Mouse (Mus musculus): Measurements from ENCODE around the gene Cadm1. TPM values are rescaled to one million over a fixed set of nuclear protein-coding genes. Genes with fewer than 3 reads are reported as not detected.

Gene Cadm1
- 0.72 to 2.2 TPM (median 1.8 TPM) in 4 replicates for total RNA-seq (2023; ENCODE audit: inconsistent age)

DNA sequence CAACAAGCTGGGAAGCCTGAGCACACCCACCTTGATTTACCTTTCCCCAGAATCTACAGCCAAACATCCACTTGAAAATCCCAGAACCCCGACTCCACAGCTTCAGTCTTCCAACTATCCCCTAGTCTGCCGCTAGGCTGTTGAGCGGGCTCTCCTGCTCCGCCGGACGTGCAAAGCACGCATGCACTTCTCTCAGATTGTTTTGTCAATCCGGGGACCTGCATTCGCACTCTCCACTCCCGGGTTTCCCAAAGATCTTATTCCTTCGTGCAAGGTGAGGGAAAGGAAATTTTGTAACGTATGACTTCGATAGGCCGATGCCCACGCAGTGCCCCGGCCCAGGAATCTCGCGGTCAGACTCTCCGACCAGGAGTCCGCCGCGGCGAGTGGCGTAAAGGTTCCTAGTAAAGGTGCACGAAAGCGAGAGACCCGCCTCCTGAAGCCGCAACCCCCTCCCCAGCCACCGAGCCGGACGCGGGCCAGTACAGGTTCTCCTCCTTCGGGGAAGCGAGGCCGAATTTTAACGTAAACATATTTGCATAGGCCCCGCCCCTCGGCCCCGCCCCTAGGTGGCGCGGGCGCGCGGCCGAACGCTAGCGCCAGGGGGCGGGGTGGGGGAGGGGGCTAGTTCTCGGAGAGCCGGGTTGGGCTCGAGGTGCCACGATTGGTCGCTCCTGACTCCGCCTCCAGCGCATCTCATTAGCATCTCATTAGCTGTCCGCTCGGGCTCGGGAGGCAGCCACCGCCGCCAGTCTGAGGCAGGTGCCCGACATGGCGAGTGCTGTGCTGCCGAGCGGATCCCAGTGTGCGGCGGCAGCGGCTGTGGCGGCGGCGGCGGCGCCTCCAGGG, at the start of gene Cadm1:
Gene Cadm1 (plus strand): TSS at position 572 of the 849 bp plus-strand sequence.

